Mouse (Mus musculus) G1E (cell line): ENCODE measurements around the gene Hmces.

Experiments used
- CTCF ChIP-seq: IDR thresholded peaks from 2 replicates; pipeline ENCODE4 v1.5.1; 2012; ENCODE audit warnings: low read depth, low read length, inconsistent platforms, mixed read lengths
- GATA1 ChIP-seq: IDR thresholded peaks from 2 replicates; pipeline ENCODE4 v1.6.1; 2012; ENCODE audit warnings: borderline replicate concordance, low read length, inconsistent platforms, mixed read lengths
- GATA2 ChIP-seq: IDR thresholded peaks from 2 replicates; pipeline ENCODE4 v1.6.1; 2012; ENCODE audit warnings: low read depth, low read length, inconsistent platforms, borderline replicate concordance
- POLR2AphosphoS5 ChIP-seq: IDR thresholded peaks from 2 replicates; pipeline ENCODE4 v1.6.1; 2012; ENCODE audit warnings: low read depth, low read length, inconsistent platforms; ENCODE audit not compliant: insufficient replicate concordance
- TAL1 ChIP-seq: conservative IDR thresholded peaks from 2 replicates; pipeline ENCODE4 v1.6.1; 2012; ENCODE audit warnings: low read depth, low read length, inconsistent platforms, mixed read lengths

GRCm38 (mm10) chr6:87981547-87982256 lies 68.0 kb downstream of the Hmces start, which contains the start of gene H1fx:
- no peak for TF ChIP-seq GATA1
- TF ChIP-seq CTCF, result no peak
- no peak for TF ChIP-seq TAL1
- TF ChIP-seq POLR2AphosphoS5, result no peak
- no peak for TF ChIP-seq GATA2
